Mouse (Mus musculus) lung, postnatal 10 days (tissue): Measurements from ENCODE around the gene Per1.

ENCODE experiments used
- DNase-seq: peaks from one replicate; pipeline ENCODE4 v3.0.0; 2021

Gene Per1

DNA sequence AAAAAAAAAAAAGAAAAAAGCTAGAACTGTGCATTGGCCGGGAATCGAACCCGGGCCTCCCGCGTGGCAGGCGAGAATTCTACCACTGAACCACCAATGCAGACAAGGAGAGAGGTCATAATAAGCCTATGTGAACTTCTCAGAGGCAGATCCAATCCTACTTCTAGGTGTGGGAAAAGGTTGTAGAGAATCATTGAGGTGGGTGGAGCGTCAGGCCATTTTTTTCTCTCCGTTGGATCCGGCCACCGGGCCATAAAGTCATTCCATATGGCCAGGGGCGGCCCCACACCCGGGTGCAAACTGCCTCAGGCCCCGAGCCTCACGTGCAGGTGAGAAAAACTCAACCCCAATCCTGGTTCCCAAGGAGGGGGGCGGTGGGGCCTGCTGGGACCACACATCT, 23.7 kb downstream of the Per1 start:
- peak; percentile 90 for DNase-seq

GRCm38 (mm10) chr11:69119446-69120155, 24.6 kb downstream of the Per1 start:
- no peak for DNase-seq

- peak; percentile 42 for DNase-seq
Measured at GRCm38 (mm10) chr11:69120221-69121000, 25.4 kb downstream of the Per1 start, which contains the start of gene Hes7. Hes7 (plus strand) TSS chr11:69120404.

- peak; percentile 47 for DNase-seq
Measured at GRCm38 (mm10) chr11:69121001-69121740, 26.2 kb downstream of the Per1 start.

DNA sequence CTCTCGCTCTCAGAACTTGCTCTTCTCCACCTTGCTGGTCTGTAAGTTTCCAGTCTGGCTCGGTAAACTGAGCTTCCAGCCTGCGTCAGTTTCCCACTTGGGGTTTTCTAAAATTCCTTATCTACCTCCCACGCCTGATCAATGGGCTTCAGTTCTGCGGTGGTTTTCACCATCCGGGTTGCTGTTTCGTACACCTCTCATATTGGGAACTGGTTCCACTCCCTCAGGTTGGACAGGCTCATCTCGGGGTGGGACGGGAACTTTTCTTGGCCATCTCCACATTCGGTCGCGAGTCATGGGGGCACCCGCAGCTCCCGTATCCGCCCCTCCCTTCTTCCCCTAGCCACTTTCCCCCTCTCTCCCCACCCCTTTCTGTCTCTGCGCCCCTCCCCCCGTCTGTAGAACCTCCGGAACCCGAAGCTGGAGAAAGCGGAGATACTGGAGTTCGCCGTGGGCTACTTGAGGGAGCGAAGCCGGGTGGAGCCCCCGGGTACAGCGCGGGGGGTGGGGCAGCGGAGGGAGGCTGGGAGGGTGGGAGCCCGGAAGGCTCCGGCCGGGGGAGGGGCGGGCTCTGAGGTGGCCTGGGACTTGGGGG, 26.8 kb downstream of the Per1 start:
- DNase-seq = no peak

DNA sequence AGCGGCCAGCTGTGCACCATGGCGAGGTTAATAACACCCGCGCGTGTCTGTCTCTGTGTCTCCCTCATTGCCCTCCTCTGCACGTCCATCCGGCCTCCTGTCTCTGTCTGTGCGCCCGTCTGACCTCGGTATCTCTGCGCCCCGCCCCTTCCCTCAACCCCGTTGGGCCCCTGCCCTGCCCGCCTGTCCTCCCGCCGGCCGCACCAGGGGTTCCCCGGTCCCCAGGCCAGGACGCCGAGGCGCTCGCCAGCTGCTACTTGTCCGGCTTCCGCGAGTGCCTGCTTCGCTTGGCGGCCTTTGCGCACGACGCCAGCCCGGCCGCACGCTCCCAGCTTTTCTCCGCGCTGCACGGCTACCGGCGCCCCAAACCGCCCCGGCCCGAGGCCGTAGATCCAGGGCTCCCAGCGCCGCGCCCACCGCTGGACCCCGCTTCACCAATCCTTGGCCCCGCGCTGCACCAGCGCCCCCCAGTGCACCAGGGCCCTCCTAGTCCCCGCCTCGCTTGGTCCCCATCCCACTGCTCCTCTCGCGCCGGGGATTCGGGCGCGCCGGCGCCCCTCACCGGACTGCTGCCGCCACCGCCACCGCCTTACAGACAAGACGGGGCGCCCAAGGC, 27.4 kb downstream of the Per1 start, which contains the start of gene 9130213A22Rik:
Gene 9130213A22Rik (minus strand): TSS at position 254 of the 616 bp plus-strand sequence.
- peak; percentile 96 for DNase-seq

DNA sequence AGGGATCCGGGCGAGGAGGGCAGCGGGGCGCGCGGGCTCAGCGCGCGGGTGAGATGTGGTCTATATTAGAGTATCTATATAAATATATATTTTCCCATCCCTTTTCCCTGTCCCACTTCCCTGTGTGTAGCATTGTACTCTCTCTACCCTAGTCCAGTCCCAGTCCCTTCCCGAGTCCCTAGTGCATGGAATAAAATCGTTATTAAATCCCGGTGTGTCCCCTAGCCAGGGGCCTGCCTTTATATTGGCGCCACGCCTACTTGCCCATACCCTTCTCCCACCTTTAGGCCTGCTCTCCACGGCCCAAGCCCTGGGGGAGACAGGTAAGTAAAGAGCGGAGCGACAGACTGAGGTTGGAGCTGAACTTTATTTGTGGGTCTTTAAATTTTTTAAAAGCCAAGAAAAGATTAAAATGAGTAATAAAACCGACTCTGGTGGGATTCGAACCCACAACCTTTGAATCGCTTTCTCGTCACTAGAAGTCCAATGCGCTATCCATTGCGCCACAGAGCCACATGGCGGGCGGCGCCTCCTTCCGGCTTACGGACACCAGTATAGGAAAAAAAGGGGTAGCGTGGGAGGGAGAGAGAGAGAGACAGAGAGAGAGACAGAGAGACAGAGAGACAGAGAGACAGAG, 28.2 kb downstream of the Per1 start:
- DNase-seq = peak; percentile 94

DNA sequence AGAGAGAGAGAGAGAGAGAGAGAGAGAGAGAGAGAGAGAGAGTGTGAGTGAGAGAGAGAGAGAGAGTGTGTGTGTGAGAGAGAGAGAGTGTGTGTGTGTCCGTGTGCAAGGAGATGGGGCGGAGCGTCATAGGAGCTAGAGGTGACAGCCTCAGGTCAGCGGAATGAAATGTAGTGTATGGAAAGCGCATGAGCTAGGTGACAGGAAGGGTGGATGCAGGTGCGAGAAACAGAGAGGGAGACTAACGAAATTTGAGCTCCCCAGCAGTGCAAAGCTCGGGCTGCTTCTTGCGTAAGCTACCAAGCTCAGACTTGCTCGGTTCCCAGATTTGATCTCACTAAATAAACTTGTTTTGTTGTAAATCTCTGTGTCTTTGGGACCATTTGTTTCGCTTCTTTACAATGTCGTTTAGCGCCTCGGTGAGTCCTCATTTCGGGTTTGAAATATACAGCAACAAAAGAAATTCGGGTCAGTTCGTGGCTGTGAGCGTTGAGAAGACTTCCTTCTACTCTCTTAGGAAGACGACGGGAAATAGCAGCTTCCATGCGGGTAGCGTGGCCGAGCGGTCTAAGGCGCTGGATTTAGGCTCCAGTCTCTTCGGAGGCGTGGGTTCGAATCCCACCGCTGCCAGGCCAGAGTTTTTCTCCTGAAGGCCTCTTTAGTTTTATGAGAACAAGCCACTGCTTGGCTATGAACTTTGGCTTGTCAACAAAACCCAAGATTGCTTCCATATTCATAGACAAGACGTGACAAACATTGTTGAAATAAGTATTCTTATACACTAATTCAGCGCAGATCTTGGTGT, 28.9 kb downstream of the Per1 start:
- peak; percentile 91 for DNase-seq

GRCm38 (mm10) chr11:69124498-69124847, 29.5 kb downstream of the Per1 start:
- peak; percentile 80 for DNase-seq

DNA sequence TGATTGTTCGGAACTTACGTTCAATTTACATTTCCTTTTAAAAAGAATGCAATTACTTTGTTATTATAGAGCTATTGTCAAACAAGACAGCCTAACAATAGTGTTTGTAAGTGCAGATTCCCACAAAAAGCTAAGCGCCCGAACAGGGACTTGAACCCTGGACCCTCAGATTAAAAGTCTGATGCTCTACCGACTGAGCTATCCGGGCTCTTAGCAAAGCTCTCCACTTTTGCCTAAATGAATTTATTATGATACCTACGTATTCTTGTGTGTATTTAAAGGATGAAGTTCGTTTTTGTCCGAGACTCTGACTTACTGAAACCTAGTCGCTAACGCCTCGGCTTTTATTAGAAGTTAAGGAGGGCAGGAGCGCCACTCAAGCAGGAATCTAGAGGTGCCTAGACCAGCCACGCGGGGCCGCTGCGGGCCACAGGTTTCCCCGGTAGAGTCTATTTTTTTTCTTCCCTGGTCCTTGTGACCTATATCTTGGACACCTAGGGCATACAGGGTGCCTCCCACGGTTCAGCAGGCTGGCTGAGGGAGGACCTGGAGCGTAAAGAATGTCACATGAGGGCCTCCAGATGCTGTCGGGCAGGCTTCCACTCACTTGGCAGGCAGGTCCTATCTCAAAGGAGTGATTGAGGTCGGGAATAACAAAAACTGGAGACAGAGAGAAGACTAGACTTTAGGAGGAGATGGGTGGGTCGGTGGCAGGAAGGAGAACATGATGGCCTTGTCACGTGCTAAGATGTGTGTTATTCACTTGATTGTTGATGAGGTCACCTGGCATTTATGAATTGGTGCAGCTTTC, 30.2 kb downstream of the Per1 start:
- DNase-seq = peak; percentile 87

DNA sequence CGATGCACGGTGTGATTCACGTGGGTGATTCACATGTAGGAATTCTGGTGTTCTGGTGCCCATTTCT, 30.7 kb downstream of the Per1 start, which contains the start of gene Aloxe3:
Gene Aloxe3 (plus strand): TSS at position 45 of the 67 bp plus-strand sequence.
- no peak for DNase-seq

DNA sequence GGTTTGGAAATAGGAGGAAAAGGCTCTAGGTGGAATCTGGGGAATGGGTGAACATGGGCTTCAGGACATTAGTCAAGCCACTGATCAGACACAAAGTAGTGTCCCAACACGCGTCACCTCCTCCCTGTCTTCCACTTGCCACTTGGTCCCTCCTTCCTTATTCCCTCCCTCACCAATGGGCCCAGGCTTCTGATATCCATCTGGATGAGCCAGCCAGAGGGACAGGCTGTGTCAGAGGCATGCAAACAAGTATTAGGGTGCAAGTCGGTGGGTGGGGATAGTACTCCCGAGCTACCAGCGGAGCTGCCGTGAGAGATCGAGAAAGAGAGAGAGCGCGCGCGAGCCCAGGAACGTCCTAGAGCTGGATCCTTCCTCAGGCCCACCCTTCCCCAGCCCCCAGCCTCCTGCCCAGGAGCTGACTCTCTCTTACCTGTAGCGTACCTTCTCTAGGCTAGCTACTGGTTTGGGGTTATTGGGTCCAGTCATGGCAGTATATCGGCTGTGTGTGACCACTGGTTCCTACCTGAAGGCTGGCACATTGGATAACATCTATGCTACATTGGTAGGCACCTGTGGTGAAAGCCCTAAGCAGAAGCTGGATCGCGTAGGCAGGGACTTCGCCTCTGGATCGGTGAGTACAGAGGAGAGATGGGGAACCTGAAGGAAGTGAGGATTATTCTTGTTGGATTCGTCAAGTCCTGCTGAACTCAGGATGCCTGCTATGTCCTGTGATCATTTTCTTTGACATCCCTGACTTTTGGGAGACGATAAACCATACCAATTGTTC, 31.1 kb downstream of the Per1 start:
- DNase-seq = peak; percentile 25

DNA sequence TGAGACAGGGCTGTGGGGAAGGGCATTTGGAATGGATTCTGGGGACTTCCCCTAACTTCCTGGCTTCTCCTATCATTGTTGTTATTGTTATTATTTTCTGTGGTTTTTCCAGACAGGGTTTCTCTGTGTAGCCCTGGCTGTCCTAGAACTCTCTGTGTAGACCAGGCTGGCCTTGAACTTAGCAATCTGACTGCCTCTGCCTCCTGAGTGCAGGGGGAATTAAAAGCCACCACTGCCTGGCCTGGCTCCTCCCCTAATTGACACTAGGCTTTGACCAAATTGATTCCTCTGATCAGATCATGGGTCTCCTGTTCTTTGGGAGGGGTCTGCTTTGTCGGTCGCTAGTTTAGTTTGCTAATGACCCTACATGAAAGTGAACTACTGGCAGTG, 31.7 kb downstream of the Per1 start:
- no peak for DNase-seq

DNA sequence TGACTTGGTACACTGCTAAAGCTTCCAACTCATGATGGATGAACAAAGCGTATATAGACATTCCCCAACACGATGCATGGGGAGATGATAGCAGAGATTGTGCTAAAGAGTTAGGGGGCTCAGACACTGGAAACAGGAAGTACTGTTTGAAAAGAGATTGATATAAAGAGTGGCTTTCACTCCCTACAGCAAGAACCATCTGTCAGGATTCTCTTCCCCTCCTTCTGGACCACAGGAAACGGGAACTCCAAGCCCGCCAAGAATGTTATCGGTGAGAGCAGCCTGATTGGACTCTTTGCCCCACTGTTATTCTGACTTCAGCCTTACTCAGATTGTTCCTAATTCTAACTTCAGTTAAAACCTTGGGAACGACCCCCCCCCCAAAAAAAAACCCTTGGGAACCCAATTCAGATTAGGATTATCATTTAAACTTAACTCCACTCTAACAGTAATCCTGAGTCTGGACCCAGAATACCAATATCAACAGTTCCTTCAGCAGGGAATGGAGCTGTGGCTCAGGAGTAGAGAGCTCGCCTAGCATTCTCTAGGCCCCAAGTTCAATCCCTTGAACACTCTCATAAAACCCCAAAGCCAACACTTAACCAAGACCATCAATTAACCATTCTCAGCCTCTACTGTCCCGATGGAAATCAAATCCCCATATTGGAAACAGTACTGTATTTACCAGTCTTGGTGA, 33.6 kb downstream of the Per1 start:
- no peak for DNase-seq

- no peak for DNase-seq
Measured at GRCm38 (mm10) chr11:69133566-69133922, 38.5 kb downstream of the Per1 start.

DNA sequence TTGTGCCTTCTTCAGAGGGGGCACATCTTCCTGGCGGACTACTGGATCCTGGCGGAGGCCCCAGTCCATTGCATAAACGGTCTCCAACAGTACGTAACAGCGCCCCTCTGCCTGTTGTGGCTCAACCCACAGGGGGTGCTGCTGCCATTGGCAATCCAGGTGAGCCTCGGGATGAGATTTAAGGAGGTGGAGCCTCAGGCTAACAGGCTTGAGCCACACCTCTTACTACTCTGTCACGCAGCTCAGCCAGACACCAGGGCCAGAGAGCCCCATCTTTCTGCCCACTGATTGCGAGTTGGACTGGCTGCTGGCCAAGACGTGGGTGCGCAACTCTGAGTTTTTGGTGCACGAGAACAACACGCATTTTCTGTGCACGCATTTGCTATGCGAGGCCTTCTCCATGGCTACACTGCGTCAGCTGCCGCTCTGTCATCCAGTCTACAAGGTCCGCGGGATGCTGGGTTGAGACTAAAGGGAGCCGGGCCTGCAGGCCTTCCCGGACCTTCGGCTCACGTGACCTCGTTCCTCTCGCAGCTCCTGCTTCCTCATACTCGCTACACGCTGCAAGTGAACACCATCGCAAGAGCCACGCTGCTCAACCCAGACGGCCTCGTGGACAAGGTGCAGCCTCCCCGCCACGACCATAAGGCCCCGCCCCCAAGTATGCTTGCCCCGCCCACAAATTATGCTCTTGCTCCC, 39.1 kb downstream of the Per1 start:
- DNase-seq = peak; percentile 79

DNA sequence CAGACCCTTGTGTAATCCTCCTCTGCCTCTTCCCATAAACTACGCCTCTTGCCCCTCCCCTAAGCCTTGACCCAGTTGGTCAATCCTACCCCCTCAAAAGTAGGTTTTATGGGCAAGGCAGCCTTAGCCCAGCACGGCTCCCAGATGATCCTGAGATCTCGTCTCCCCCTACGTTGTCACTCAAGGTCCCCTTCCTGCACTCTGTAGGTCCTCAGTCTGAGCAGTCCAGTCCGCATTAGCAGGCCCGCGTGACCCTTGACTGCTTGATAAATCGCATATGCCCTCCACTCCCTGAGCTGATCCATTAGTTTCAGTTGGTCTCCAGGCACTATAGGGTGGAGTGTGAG, 39.6 kb downstream of the Per1 start:
- DNase-seq = no peak

- DNase-seq = no peak
Measured at GRCm38 (mm10) chr11:69135361-69135760, 40.3 kb downstream of the Per1 start.

GRCm38 (mm10) chr11:69147546-69147945, 52.5 kb downstream of the Per1 start:
- DNase-seq = no peak
